Mouse (Mus musculus) brain, embryonic 14.5 days (tissue): ENCODE measurements around the gene Hnrnpd. TPM values are rescaled to one million over a fixed set of nuclear protein-coding genes. Genes with fewer than 3 reads are reported as not detected.

Experiments
- DNase-seq: peaks from one replicate; pipeline ENCODE4 v3.0.0-alpha.2; 2011; ENCODE audit warnings: low read depth
- CTCF ChIP-seq: fragments of 200-500 bp; IDR thresholded peaks from 2 replicates; pipeline ENCODE4 v1.5.1; 2012; ENCODE audit warnings: inconsistent platforms, mild to moderate bottlenecking, moderate library complexity, borderline replicate concordance; ENCODE audit not compliant: insufficient read depth, insufficient read length; ENCODE audit errors: extremely low read depth
- POLR2A ChIP-seq: fragments of 200-500 bp; IDR thresholded peaks from 2 replicates; pipeline ENCODE4 v1.6.1; 2012; ENCODE audit warnings: mild to moderate bottlenecking, inconsistent platforms, borderline replicate concordance; ENCODE audit not compliant: poor library complexity, insufficient read depth, insufficient read length, severe bottlenecking; ENCODE audit errors: extremely low read depth
- polyA plus RNA-seq: library from polyadenylated mRNA; depleted of rRNA; stranded (reverse); fragments of >200 nt; gene quantifications from 2 replicates; pipeline ENCODE4 v1.2.3, GENCODE M21; 2012; rRNA removed

The Hnrnpd gene
- 244 and 283 TPM in 2 replicates for polyA plus RNA-seq

GRCm38 (mm10) chr5:99978699-99979442 is at the start of gene Hnrnpd, which contains the start of gene 4930524J08Rik:
Gene Hnrnpd, minus strand, starts transcription at chr5:99978938.
Gene 4930524J08Rik, plus strand, starts transcription at chr5:99979061.
- peak; percentile 99 for DNase-seq
- peak; percentile 80 for TF ChIP-seq POLR2A
- no peak for TF ChIP-seq CTCF

- no peak for TF ChIP-seq CTCF
- no peak for TF ChIP-seq POLR2A
- DNase-seq = no peak
These were observed 46.1 kb upstream of the Hnrnpd start for GRCm38 (mm10) chr5:100024868-100025267.

GRCm38 (mm10) chr5:100024403-100024802 is 45.7 kb upstream of the Hnrnpd start:
- TF ChIP-seq CTCF (no peak), POLR2A (no peak)
- DNase-seq = no peak

DNA sequence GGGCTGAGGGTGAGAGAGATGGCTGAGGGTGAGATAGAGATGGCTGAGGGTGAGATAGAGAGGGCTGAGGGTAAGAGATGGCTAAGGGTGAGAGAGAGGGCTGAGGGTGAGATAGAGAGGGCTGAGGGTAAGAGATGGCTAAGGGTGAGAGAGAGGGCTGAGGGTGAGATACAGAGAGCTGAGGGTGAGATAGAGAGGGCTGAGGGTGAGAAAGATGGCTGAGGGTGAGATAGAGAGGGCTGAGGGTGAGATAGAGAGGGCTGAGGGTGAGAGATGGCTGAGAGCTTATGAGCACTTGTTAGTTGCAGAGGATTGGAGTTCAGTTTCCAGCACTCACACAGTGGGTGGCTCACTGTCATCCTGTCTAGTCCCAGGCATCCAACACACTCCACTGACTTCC is 41.4 kb upstream of the Hnrnpd start:
- DNase-seq = no peak
- TF ChIP-seq CTCF (no peak), POLR2A (no peak)

DNA sequence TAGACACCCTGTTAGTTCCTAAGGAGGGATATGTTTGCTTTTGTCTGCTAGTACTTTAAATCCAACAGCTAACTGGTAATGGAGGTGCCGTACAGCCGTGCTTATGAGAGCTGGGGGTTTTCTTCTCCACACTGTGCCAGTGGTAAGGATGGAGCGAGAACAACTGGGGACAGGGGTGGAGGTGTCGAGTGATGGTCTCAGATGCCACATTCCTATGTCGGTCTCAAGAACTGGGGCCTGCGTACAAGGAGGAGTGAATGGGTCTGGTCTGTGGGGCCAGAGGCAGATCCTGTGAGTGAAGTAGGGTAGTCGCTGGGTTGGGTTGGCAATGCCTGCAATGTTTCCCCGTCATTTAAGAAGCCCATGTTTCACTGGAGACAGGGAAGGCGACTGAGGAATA is 33.9 kb upstream of the Hnrnpd start:
- no peak for TF ChIP-seq CTCF
- no peak for TF ChIP-seq POLR2A
- no peak for DNase-seq

DNA sequence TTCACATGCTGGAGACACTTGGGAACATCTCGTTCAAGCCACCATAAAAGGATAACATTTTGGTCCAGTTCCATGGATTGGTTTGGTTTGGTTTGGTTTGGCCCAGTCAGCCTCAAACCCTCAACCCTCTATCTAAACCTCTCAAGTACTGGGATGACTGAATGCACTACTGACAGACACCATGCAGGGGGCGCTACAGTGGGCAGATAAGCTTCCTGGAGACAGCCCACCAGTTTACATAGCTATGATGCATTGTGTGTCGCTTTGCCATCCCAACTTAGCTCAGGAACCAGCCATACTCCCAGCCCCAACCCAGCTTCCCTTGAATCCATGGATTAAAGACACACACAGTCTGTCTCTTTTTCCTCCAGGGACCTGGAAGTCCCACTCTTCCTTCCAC is 29.7 kb upstream of the Hnrnpd start:
- TF ChIP-seq POLR2A (no peak), CTCF (no peak; the same call in 1 of the 2 replicates)
- no peak for DNase-seq

GRCm38 (mm10) chr5:100007040-100007375 is 28.3 kb upstream of the Hnrnpd start:
- no peak for DNase-seq
- TF ChIP-seq POLR2A = no peak
- no peak for TF ChIP-seq CTCF

DNA sequence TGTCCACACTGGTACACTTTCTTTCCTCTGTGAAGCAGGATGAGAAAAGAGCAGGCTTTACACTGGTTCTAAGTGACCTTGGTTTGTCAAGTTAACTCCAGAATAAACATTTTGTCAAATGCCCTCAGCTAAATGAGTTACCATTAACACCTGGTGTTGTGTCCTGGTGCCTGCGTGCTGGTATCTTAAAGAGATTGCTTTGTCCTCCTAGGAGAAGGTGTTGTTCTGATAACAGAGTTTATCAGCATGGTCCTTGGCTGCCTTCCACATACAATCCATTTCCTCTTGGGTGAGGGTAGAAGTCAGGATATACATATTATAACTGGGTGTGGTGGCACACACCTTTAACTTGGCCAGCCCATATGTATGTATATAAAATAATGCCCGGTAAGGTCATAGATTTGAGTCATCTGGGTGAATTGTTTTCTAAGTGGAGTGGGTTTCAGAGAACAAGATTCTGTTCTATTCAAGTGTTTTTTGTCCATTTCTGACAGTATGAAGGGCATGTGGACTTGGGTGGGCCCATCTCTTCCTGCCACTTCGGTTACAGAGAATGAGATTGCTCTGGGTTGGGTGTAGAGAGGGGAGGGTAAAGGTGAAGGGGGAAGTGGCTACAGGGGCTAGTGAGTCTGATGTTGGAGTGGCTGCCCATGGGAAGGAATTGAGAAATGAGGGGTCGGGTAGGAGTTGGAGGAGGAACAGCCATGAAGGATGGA is 27.7 kb upstream of the Hnrnpd start:
- TF ChIP-seq CTCF (no peak), POLR2A (no peak)
- DNase-seq = no peak

DNA sequence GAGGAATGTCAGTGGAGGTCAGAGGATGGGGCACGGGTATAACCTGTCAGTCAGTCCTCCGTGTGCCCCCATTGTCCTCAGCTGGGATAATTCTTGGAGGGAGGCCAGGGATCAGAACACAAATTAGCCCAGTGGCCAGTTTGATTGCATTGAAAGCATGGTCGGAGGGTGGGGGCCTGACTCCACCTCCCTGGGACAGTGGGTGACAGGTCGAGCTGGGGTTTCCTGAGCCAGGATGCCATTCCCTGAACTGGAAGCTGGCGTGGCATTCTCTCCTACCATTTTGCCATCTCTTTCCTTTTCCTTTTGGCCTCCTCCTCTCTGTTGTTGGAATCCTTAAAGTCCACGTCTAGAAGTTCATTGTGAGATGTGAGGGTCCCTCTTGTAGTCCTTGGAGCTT is 27.2 kb upstream of the Hnrnpd start:
- no peak for TF ChIP-seq CTCF
- TF ChIP-seq POLR2A = no peak
- no peak for DNase-seq

GRCm38 (mm10) chr5:100005431-100005830 is 26.7 kb upstream of the Hnrnpd start:
- DNase-seq = no peak
- TF ChIP-seq CTCF = no peak

- TF ChIP-seq CTCF (no peak), POLR2A (no peak)
- no peak for DNase-seq
These were observed 25.2 kb upstream of the Hnrnpd start for GRCm38 (mm10) chr5:100003895-100004294.

DNA sequence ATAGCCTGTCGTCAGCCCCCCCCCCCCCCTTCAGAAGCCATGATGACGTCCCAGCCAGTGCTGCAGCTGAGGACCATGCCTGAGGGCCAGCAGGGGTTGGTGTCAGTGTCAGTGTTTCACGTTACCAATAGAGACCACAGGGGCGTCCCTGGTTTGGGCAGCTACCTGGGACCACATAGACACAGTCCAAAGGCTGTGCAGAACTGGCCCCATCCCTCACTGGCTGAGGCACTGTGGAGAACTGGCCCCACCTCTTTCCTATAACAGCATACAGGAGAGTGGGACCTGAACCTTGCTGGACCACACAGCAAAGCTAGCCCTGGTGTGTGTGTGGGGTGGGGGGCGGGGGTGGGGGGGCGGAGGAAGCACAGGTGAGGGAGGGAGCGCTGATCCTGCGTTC is 21.8 kb upstream of the Hnrnpd start:
- no peak for DNase-seq
- TF ChIP-seq POLR2A (no peak), CTCF (no peak)

DNA sequence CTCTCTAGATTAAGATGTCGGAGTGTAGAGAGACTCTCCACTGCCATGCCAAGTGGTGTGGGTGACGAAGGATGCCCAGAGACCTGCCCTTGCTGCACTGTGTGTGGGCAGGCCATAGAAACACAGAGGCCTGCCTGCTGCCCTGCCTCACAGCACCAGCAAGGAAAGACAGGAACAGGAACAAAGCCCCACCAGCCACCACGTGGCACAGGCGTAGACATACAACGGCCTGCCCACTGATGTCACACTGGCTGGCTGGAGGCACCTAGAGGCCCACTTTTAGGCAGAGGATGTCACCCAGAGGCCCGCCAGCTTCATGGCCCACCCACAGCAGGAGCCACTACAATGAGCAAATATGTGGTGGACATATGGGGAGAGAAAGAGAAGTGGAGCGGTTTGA is 21.3 kb upstream of the Hnrnpd start:
- DNase-seq = no peak
- no peak for TF ChIP-seq POLR2A
- no peak for TF ChIP-seq CTCF
